Mouse (Mus musculus) c-Kit-positive CD71-positive TER-119-negative erythroid progenitor cells, embryonic 14.5 days (primary cell): ENCODE results near the gene Pfkfb1.
A peak's percentile ranks its signal among the peaks of the same experiment; 100 is the strongest.

Experiments
- DNase-seq: peaks from one replicate; pipeline ENCODE4 v3.0.0-alpha.2; 2013; ENCODE audit warnings: low read depth

Gene Pfkfb1

DNA sequence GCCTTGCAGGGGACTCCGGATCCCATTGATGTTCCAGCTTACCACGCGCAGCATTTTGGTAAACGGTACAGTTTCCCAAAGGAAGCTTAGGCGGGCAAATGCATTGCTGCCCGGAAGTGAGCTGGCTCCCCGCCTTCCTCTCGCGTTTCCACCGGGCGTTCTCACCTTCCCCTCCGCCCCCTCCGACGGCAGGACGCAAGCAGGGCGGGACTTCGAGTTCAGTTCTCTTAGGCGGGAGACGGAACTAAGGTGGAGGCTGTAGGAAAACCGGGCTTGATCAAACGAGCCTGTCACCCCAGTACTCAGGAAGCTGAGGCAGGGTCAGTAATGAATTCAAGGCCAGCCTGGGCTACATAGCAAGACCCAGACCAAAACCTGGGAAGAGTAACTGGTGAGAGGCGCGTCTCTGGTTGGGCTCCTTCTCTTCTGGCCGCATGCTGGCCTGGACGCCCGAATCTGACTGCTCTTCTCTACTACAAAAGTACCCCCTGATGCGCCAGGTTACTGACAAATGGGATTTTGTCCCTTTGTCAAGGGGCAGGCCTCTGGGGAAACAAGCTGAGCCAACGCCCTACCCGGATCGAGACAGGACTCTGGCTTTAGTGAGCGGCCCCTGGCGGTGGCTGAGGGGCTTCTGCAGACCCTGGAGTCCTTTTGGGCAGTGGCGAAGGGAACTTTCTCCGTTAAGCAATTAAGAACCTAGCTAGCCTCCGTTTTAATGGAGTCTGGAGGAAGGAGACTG lies at the start of gene Pfkfb1:
Gene Pfkfb1, plus strand, starts transcription at position 207 of the 742 bp plus-strand sequence.
- DNase-seq, result peak; percentile 61

GRCm38 (mm10) chrX:150540111-150540510 lies 47.9 kb upstream of the Pfkfb1 start:
- no peak for DNase-seq

- DNase-seq, result no peak
Observed at GRCm38 (mm10) chrX:150541684-150542083, 46.3 kb upstream of the Pfkfb1 start.

DNA sequence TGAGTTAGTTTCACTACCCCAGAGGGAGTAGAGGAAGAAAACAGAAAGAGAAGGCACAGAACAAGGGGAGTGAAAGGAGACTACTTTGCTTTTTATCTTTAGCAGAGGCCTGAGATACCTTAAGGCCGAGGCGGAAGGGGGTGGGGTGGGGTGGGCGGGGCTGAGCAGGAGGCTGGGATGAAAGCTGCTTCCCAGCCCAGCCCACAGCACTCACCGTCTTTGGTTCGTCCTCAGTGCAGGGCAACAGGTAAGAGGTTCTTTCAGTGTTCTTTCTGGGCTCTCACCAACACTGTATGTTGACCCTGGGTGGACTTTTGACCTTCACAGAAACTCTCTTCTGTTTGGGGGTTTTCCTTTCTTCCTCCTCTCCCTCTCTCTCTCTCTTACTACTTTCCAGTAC lies 40.8 kb upstream of the Pfkfb1 start, which contains the start of gene Alas2:
Gene Alas2, plus strand, starts transcription at position 137 of the 400 bp plus-strand sequence.
- no peak for DNase-seq

DNA sequence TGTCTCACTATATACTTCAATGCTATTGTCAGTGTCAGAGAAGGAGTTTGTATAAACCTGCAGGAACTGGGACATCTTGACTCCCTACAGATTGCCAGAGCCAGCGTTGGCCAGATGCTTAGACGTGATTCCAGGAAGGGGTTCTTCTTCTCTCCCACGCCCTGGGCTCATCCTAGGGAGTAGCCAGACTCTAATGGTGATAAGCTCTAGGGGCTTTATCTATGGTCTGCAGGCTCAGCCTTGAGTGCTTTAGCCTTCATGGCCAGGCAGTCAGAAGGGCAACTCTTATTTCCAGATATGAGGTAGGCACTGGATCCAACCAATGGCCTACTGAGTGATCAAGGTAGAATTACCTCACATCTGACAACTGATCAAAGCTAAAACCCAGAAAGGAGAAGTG lies 38.4 kb upstream of the Pfkfb1 start:
- peak; percentile 79 for DNase-seq

GRCm38 (mm10) chrX:150551986-150552385 lies 36.0 kb upstream of the Pfkfb1 start:
- no peak for DNase-seq

- DNase-seq, result no peak
Observed at GRCm38 (mm10) chrX:150554032-150554431, 34.0 kb upstream of the Pfkfb1 start.

DNA sequence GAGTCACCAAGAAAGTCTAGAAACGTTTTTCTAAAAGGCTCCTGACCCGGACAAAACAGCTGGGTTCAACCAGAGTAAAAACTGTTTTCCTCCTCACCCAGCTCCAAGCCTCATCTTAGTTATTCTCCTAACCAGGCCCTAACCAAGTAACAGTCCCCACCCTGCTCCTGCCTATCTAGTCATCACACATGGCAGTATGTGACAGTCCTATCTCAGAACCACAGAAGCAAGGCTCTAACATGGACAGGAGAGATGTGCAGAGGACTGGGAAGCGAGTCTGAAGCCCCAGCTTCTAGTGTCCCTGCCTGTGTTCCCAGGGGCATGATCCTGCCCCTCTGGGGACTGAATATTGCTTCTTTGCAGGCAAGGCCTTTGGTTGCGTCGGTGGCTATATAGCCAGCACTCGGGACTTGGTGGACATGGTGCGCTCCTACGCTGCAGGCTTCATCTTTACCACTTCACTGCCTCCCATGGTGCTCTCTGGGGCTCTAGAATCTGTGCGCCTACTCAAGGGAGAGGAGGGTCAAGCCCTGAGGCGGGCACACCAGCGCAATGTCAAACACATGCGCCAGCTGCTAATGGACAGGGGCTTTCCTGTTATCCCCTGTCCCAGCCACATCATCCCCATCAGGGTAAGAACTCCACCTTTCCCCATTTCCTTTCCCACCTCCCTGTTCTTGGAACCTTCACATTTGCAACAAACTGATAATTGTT lies 23.2 kb upstream of the Pfkfb1 start:
- peak; percentile 64 for DNase-seq

GRCm38 (mm10) chrX:150581921-150582320 lies 6.1 kb upstream of the Pfkfb1 start:
- DNase-seq, result no peak

- DNase-seq, result no peak
Observed at GRCm38 (mm10) chrX:150585116-150585515, 2.9 kb upstream of the Pfkfb1 start.

GRCm38 (mm10) chrX:150589696-150590095 lies 1.7 kb downstream of the Pfkfb1 start, which contains the start of gene Apex2:
Apex2 (minus strand) TSS chrX:150589868.
- no peak for DNase-seq

DNA sequence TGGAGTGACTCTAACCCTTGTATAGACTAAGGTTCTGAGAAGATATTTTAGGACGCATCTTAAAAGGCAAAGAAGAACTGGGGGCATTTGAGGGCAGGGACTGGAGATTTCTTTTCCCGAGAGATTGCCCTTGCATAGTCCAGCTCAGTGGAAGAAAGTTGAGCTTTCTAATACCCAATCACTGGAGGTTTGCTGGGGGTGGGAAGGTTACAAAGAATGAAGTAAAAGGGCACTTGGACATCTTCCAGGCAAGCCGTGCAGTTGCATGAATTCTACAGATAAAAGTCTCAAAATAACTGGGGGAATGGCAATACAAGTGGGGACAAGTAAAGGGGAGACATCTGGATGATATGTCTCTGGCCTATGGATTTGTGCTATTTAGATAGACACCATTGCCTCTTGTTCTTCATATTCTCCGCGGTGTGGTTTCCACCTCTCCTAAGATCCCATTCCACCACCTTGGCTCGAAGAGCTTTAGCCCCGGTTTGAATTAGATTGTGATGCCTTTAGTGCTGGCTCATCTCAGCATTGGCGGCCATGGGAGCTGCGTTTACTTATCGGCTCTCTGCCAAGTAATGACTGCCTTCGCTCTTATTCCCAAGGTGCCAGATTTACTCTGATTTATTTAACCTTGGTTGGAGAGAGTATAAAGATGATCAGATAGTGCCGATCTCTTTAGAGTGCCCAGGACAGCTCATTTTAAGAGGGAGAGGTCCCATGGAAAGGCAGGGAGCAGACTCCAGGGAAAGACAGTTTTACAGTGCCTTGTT lies 5.4 kb downstream of the Pfkfb1 start:
- no peak for DNase-seq

DNA sequence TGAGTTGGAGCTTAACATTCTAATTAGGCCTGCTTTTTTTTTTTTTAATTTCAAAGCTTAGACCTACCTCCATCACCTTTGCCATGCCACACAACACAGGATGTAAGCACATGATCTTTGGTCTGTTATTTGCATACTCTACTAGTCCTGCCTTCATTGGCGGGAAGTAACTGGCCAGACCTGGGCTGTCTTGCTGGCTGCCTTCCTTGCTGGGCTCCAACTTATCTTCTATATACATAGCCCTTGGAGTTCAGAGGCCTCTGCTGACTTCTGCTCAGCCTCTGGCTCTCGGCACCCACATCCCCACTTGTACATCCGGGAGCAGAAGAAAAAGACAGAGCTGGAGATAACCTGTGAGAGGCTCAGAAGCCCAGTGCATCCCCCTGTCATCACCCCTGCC lies 6.1 kb downstream of the Pfkfb1 start:
- no peak for DNase-seq

DNA sequence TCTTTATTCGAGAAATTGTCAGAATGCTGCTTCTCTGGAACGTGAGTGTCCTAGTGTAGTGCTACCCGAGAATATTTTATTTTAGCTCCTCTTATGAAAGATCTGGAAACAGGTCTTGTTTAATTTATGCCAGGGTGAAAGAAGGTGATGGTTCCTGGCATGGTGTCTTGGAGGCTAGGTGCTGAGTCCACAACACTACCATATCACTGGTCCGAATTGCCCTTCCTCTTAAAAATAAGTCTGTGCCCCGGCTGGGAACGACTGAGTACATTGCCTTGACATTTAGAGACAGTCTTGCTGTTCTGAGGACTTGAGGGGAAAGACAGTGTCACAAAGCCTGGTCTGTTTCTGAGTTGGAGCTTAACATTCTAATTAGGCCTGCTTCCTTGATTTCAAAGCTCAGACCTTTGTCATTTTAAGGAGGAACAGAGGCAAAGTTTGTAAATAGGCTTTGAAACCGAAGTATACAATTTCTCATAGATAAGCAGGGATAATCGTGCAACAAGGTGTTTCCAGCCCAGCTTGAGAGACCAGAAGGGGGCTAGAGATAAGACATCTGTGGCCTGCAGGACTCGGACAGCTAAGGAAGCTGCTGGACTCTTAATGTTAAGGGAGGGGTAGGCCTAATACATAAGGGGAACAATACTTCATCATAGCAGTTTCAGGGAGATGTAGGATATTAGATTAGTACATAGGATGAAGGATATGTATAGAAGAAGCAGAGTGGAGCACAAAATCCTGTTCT lies 7.2 kb downstream of the Pfkfb1 start:
- no peak for DNase-seq

- DNase-seq, result no peak
Observed at GRCm38 (mm10) chrX:150598882-150599281, 10.9 kb downstream of the Pfkfb1 start.

GRCm38 (mm10) chrX:150636421-150636820 lies 48.4 kb downstream of the Pfkfb1 start:
- DNase-seq, result peak; percentile 14

DNA sequence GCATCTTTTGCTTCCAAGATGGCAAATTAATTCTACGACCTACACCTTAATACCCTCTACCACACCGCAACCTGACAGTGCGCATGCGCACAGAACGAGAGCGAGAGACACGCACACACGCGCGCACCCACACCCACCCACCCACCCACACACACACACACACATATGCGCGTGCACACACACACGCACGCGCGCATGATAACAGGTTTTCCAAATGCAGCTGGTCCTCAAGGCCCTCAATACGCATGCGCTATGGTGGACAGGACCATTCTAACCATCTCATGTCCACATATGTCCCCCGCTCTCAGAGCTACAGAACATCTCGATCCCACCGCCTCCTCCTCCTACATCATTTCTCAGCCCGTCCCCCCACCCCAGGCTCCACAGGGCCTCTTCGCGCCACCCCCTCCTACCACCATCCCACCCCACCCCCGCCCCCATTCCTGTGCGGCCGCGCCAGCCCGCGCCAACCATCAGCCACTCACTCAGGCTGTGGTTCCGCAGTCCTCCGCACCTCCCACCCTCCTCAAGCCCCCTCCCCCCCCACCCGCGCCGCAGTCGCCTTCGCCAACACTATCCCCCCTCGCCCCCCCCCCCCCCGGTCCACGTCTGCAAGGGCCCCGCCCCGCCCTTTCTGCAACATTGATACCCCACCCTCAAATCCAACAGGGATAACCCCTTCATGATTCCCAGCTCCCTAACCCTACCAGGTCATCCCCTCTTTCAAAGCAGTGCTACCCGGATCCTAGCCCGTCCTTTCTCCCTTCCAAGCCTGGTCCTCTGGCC lies 68.3 kb downstream of the Pfkfb1 start:
- DNase-seq, result no peak

DNA sequence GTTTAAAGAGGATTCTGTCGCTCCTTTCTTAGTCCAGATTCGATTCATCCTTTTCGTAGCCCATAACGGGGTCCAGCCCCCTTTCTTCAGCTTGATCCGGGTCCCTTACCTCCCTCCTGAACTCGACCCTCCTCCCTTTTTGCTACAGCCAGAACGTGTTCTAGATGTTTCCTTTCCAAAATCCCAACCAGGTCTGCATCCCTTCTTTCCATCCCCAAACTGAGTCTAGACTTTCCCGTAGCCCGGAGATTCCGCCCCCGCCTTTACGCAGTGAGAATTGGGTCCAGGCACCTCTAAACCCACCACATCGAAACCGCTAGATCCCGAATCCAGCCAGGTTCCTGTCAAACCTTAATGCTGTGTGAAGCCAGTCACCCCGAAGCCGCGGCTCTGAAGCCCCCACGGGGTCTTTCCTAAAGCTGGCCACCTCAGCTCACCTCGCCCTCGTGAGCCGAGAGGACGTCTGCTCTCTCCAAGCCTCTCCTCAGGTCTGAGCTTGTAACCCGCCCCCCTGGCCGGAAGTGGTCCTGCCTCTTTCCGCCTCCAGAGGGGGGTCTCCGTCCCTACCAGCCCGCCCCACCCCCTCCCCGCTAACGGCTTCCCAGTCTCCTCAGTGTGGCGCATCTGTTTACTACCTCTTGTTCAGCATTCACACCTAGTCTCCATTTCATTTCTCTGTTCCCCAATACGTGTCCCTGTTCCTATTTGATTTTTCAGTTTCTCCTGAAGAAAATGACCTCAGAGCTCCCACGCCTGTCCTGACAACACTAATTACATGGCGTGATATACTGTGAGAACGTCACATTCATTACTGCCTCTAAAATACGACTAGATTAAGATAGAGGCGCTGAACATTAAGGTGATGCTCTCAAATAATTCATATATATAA lies 69.1 kb downstream of the Pfkfb1 start, which contains the start of gene Tro:
Gene Tro, minus strand, starts transcription at position 676 of the 889 bp plus-strand sequence.
- no peak for DNase-seq

- DNase-seq, result no peak
Observed at GRCm38 (mm10) chrX:150657797-150658118, 69.7 kb downstream of the Pfkfb1 start.

- no peak for DNase-seq
Observed at GRCm38 (mm10) chrX:150662809-150663208, 74.8 kb downstream of the Pfkfb1 start.
